11 mouse cellular contexts compared by ENCODE assay signal in genomic region chr17:88443186-88443585, GRCm38 (mm10). TPM values are rescaled to one million over a fixed set of nuclear protein-coding genes. Genes with fewer than 3 reads are reported as not detected.
DNase-seq lines count a peak whose midpoint lies in the region; ATAC-seq lines count a peak whose summit lies in the region.
"Had no signal": no experiment of that assay in that cellular context is flagged by ENCODE, and none has a peak within 500 bp of the region (broad histone marks: within the 10 kb centered on the region; RNA-seq: fewer than 3 reads in every experiment).

No protein-coding gene starts in this region.

- H3K4me1 ChIP-seq in midbrain, embryonic 11.5 days (ENCODE audit: control insufficient read depth, insufficient read depth, low read length), result peaks cover 3% of the 10 kb centered on the region; the same call in 1 of the 2 replicates
- peaks cover 7% of the 10 kb centered on the region; the same call in 1 of the 2 replicates for H3K4me1 ChIP-seq in midbrain, embryonic 15.5 days
- H3K4me1 ChIP-seq in embryonic facial prominence, embryonic 10.5 days, result peaks cover 8% of the 10 kb centered on the region; the same call in 1 of the 2 replicates
- H3K4me1 ChIP-seq in midbrain, embryonic 10.5 days, result peaks cover 14% of the 10 kb centered on the region

- no peak overlapping the region for H3K4me3 ChIP-seq in midbrain, embryonic 11.5 days (ENCODE audit: low read depth, low read length)
- no peak overlapping the region for H3K4me3 ChIP-seq in midbrain, embryonic 15.5 days
- peak overlapping the region; percentile 91; the same call in 1 of the 2 replicates for H3K4me3 ChIP-seq in embryonic facial prominence, embryonic 10.5 days
- H3K4me3 ChIP-seq in macrophage (ENCODE audit: inconsistent target), result 0 out of 2 replicates have a peak overlapping the region, but pooled peaks have one; percentile 72
- no peak overlapping the region for H3K4me3 ChIP-seq in midbrain, embryonic 10.5 days
- H3K4me3 ChIP-seq: hindbrain, embryonic 13.5 days had no signal

- no peak overlapping the region for H3K4me2 ChIP-seq in midbrain, embryonic 11.5 days
- H3K4me2 ChIP-seq in midbrain, embryonic 15.5 days, result no peak overlapping the region

- peak; percentile 37 to 41 for DNase-seq in cerebellum, postnatal 25 days
- DNase-seq in cerebellum, postnatal 4 days (ENCODE audit: low spot score in 2 of 2), result no peak
- DNase-seq in midbrain, embryonic 11.5 days (ENCODE audit: low spot score, missing footprints), result peak; percentile 82
- no peak for DNase-seq in embryonic facial prominence, embryonic 10.5 days (ENCODE audit: low spot score)
- no peak for DNase-seq in right cerebral cortex, postnatal 14 days
- DNase-seq in midbrain, embryonic 10.5 days (ENCODE audit: low spot score), result no peak
- DNase-seq: B cell, adult 2 months; heart, adult 11 months had no signal

- H3K27ac ChIP-seq in midbrain, embryonic 11.5 days (ENCODE audit: low read depth, low read length), result no peak overlapping the region
- no peak overlapping the region for H3K27ac ChIP-seq in midbrain, embryonic 15.5 days
- H3K27ac ChIP-seq in embryonic facial prominence, embryonic 10.5 days (replicated peaks), result no peak overlapping the region
- no peak overlapping the region for H3K27ac ChIP-seq in macrophage
- no peak overlapping the region for H3K27ac ChIP-seq in midbrain, embryonic 10.5 days (replicated peaks)
- H3K27ac ChIP-seq: hindbrain, embryonic 13.5 days had no signal

- peaks cover 67% of the 10 kb centered on the region for H3K79me2 ChIP-seq in macrophage (ENCODE audit: inconsistent target)

- WGBS in midbrain, embryonic 11.5 days, result 89% methylated on average over 6 of the region's 6 CpGs
- WGBS in midbrain, embryonic 15.5 days, result 80% methylated on average over 6 of the region's 6 CpGs
- 87% methylated on average over 6 of the region's 6 CpGs for WGBS in embryonic facial prominence, embryonic 10.5 days
- WGBS in macrophage (ENCODE audit: missing documents), result 92% methylated on average over 6 of the region's 6 CpGs
- WGBS in midbrain, embryonic 10.5 days, result 89% methylated on average over 6 of the region's 6 CpGs

- no peaks in the 10 kb centered on the region for H3K9me3 ChIP-seq in midbrain, embryonic 11.5 days (ENCODE audit: control insufficient read depth, low read length)
- no peaks in the 10 kb centered on the region for H3K9me3 ChIP-seq in midbrain, embryonic 15.5 days
- no peaks in the 10 kb centered on the region for H3K9me3 ChIP-seq in embryonic facial prominence, embryonic 10.5 days
- no peaks in the 10 kb centered on the region for H3K9me3 ChIP-seq in midbrain, embryonic 10.5 days (replicated peaks)
- H3K9me3 ChIP-seq: hindbrain, embryonic 13.5 days had no signal

- no peaks in the 10 kb centered on the region for H3K36me3 ChIP-seq in midbrain, embryonic 11.5 days (ENCODE audit: control insufficient read depth, insufficient read depth, low read length)
- H3K36me3 ChIP-seq in midbrain, embryonic 15.5 days (replicated peaks), result no peaks in the 10 kb centered on the region
- no peaks in the 10 kb centered on the region for H3K36me3 ChIP-seq in embryonic facial prominence, embryonic 10.5 days (replicated peaks)
- no peaks in the 10 kb centered on the region for H3K36me3 ChIP-seq in macrophage (ENCODE audit: inconsistent target)
- H3K36me3 ChIP-seq in midbrain, embryonic 10.5 days, result no peaks in the 10 kb centered on the region
- H3K36me3 ChIP-seq: hindbrain, embryonic 13.5 days had no signal

- ATAC-seq in midbrain, embryonic 11.5 days (ENCODE audit: low FRiP score), result no peak
- no peak for ATAC-seq in midbrain, embryonic 15.5 days (replicated peaks)

- no peak overlapping the region for H3K9ac ChIP-seq in midbrain, embryonic 11.5 days (ENCODE audit: low read length)
- H3K9ac ChIP-seq in midbrain, embryonic 15.5 days, result no peak overlapping the region
- H3K9ac ChIP-seq: hindbrain, embryonic 13.5 days had no signal

- H3K27me3 ChIP-seq in midbrain, embryonic 11.5 days (ENCODE audit: control insufficient read depth, insufficient read depth, low read length), result peaks cover 2% of the 10 kb centered on the region; the same call in 1 of the 2 replicates
- no peaks in the 10 kb centered on the region for H3K27me3 ChIP-seq in midbrain, embryonic 15.5 days (replicated peaks)
- no peaks in the 10 kb centered on the region for H3K27me3 ChIP-seq in embryonic facial prominence, embryonic 10.5 days (replicated peaks; ENCODE audit: low read depth, poor library complexity, severe bottlenecking)
- H3K27me3 ChIP-seq in midbrain, embryonic 10.5 days (ENCODE audit: low read depth, poor library complexity, severe bottlenecking), result peaks cover 14% of the 10 kb centered on the region
- H3K27me3 ChIP-seq: hindbrain, embryonic 13.5 days had no signal

RNA-seq across cellular contexts. Expression of gene Foxn2, which starts 2.7 kb away (rescaled TPM):
- polyA plus RNA-seq in midbrain, embryonic 11.5 days (2014; fragmentation: Nextera tagmentation; extraction: Ambion mirVana), result 7.2 and 8.2 TPM in 2 replicates
- polyA plus RNA-seq in midbrain, embryonic 15.5 days (2015; fragmentation: Nextera tagmentation; extraction: Ambion mirVana), result 8.0 and 8.1 TPM in 2 replicates
- polyA plus RNA-seq in embryonic facial prominence, embryonic 10.5 days (2016; fragmentation: Nextera tagmentation; extraction: Ambion mirVana), result 16.6 and 17.3 TPM in 2 replicates
- total RNA-seq in macrophage (2018; cell fraction: chromatin; rRNA removed), result 100 to 1,000 TPM in 6 of 26 experiments, 10 to 100 TPM in 20; 39.4 to 161 (median 73.4) TPM
- 10 to 100 TPM; 20.5 to 51.2 (median 32.9) TPM for total RNA-seq in macrophage (2018; cell fraction: cytosol; rRNA removed)
- total RNA-seq in macrophage (2018; cell fraction: nucleus; rRNA removed), result 100 to 1,000 TPM in 2 of 26 experiments, 10 to 100 TPM in 24; 44.0 to 110 (median 74.3) TPM
- polyA plus RNA-seq in macrophage (2018), result 16.4 to 21.5 TPM (median 17.1 TPM) in 3 replicates
- 12.3 and 12.5 TPM in 2 replicates for polyA plus RNA-seq in midbrain, embryonic 10.5 days (2016; fragmentation: Nextera tagmentation; extraction: Ambion mirVana)

Comparison
In these comparisons a context has a peak if more than half of its experiments do, and no peak if none do; other contexts are left out.
1. DNase-seq: peak in cerebellum, postnatal 25 days (2 of 2) and midbrain, embryonic 11.5 days (single experiment); none in cerebellum, postnatal 4 days (0 of 2), embryonic facial prominence, embryonic 10.5 days (single experiment), right cerebral cortex, postnatal 14 days (single experiment) and midbrain, embryonic 10.5 days (single experiment).
2. H3K4me3 ChIP-seq: peak in embryonic facial prominence, embryonic 10.5 days (single experiment) and macrophage (single experiment); none in midbrain, embryonic 11.5 days (single experiment), midbrain, embryonic 15.5 days (single experiment) and midbrain, embryonic 10.5 days (single experiment).